Mouse (Mus musculus) hindbrain, embryonic 12.5 days (tissue): ENCODE results near the gene Sema5a. TPM values are rescaled to one million over a fixed set of nuclear protein-coding genes. Genes with fewer than 3 reads are reported as not detected.

ENCODE experiments used
- ATAC-seq: fragments of 200-750 bp; cut with Nextera tagmentation; 2 replicates; pipeline ENCODE4 v1.8.0; 2017; ENCODE audit warnings: moderate TSS enrichment; ENCODE audit not compliant: low FRiP score
- H3K27ac ChIP-seq: fragments of 300-500 bp; sonication (generic); 2 replicates; pipeline ENCODE4 v1.5.1; 2016; ENCODE audit warnings: mild to moderate bottlenecking
- H3K27me3 ChIP-seq: fragments of 300-500 bp; sonication (generic); 2 replicates; pipeline ENCODE4 v1.6.1; 2016; ENCODE audit warnings: mild to moderate bottlenecking
- H3K36me3 ChIP-seq: fragments of 300-500 bp; sonication (generic); 2 replicates; pipeline ENCODE4 v1.6.1; 2016; ENCODE audit warnings: mild to moderate bottlenecking
- H3K4me1 ChIP-seq: fragments of 300-500 bp; sonication (generic); 2 replicates; pipeline ENCODE4 v1.6.1; 2016
- H3K4me2 ChIP-seq: fragments of 300-500 bp; sonication (generic); replicated peaks from 2 replicates; pipeline ENCODE4 v1.6.1; 2016; ENCODE audit warnings: mild to moderate bottlenecking
- H3K4me3 ChIP-seq: fragments of 300-500 bp; sonication (generic); 2 replicates; pipeline ENCODE4 v1.5.1; 2016; ENCODE audit warnings: mild to moderate bottlenecking
- H3K9ac ChIP-seq: fragments of 300-500 bp; sonication (generic); 2 replicates; pipeline ENCODE4 v1.6.1; 2016; ENCODE audit warnings: mild to moderate bottlenecking, moderate library complexity
- H3K9me3 ChIP-seq: fragments of 300-500 bp; sonication (generic); replicated peaks from 2 replicates; pipeline ENCODE4 v1.6.1; 2016; ENCODE audit warnings: mild to moderate bottlenecking
- WGBS: fragments of 180-500 bp; shearing (Covaris S2); methylation state at CpG from one replicate; pipeline ENCODE4 v1.1.7; 2016; 5-methylcytosine and 5-hydroxymethylcytosine counted together
- polyA plus RNA-seq: library from polyadenylated mRNA; unstranded; fragments of >200 nt; fragmentation: Nextera tagmentation; extraction: Ambion mirVana; gene quantifications from 2 replicates; pipeline ENCODE4 v1.2.1, GENCODE M21; 2016

Gene Sema5a
- polyA plus RNA-seq, 1 experiment from 2014 or later: 11.2 TPM

- no peaks in the 10 kb centered on the region for H3K27me3 ChIP-seq
- H3K9me3 ChIP-seq: no peaks in the 10 kb centered on the region; the same call in 1 of the 2 replicates
- no peak overlapping the region for H3K9ac ChIP-seq
- ATAC-seq: no peak
- H3K36me3 ChIP-seq: no peaks in the 10 kb centered on the region
- no peak overlapping the region; the same call in 1 of the 2 replicates for H3K27ac ChIP-seq
- H3K4me3 ChIP-seq: no peak overlapping the region
- peaks cover 6% of the 10 kb centered on the region for H3K4me1 ChIP-seq
- H3K4me2 ChIP-seq: no peak overlapping the region
- WGBS: 55% methylated on average over 7 of the region's 7 CpGs
These were observed 13.3 kb downstream of the Sema5a start for GRCm38 (mm10) chr15:32257886-32258319.

GRCm38 (mm10) chr15:32259362-32260096, 14.9 kb downstream of the Sema5a start:
- WGBS: 75% methylated on average over 5 of the region's 5 CpGs
- ATAC-seq: no peak

GRCm38 (mm10) chr15:32260942-32261341, 16.3 kb downstream of the Sema5a start:
- Histone ChIP-seq H3K27me3 (no peaks in the 10 kb centered on the region), H3K27ac (no peak overlapping the region), H3K9ac (no peak overlapping the region), H3K4me1 (peaks cover 6% of the 10 kb centered on the region), H3K4me3 (no peak overlapping the region), H3K4me2 (no peak overlapping the region), H3K36me3 (no peaks in the 10 kb centered on the region), H3K9me3 (no peaks in the 10 kb centered on the region)
- 37% methylated on average over 5 of the region's 5 CpGs for WGBS
- no peak for ATAC-seq

More at GRCm38 (mm10) chr15:32259362-32260096, 14.9 kb downstream of the Sema5a start:
- H3K9me3 ChIP-seq: no peaks in the 10 kb centered on the region
- H3K27ac ChIP-seq: no peak overlapping the region
- no peak overlapping the region for H3K9ac ChIP-seq
- H3K4me3 ChIP-seq: no peak overlapping the region
- H3K36me3 ChIP-seq: no peaks in the 10 kb centered on the region
- peaks cover 6% of the 10 kb centered on the region for H3K4me1 ChIP-seq
- no peak overlapping the region for H3K4me2 ChIP-seq
- no peaks in the 10 kb centered on the region for H3K27me3 ChIP-seq

- Histone ChIP-seq H3K4me3 (no peak overlapping the region), H3K9me3 (no peaks in the 10 kb centered on the region), H3K9ac (no peak overlapping the region), H3K36me3 (no peaks in the 10 kb centered on the region), H3K27ac (no peak overlapping the region), H3K4me1 (peaks cover 6% of the 10 kb centered on the region), H3K4me2 (no peak overlapping the region), H3K27me3 (no peaks in the 10 kb centered on the region)
- WGBS: 61% methylated on average over 3 of the region's 3 CpGs
- ATAC-seq: no peak
These were observed 19.0 kb downstream of the Sema5a start for GRCm38 (mm10) chr15:32263651-32264050.

- no peaks in the 10 kb centered on the region for H3K27me3 ChIP-seq
- H3K36me3 ChIP-seq: no peaks in the 10 kb centered on the region
- H3K4me1 ChIP-seq: peaks cover 10% of the 10 kb centered on the region
- no peak overlapping the region for H3K4me2 ChIP-seq
- H3K4me3 ChIP-seq: no peak overlapping the region
- H3K27ac ChIP-seq: no peak overlapping the region
- no peak for ATAC-seq
- WGBS: 87% methylated on average over 7 of the region's 7 CpGs
- no peaks in the 10 kb centered on the region for H3K9me3 ChIP-seq
- no peak overlapping the region for H3K9ac ChIP-seq
These were observed 20.3 kb downstream of the Sema5a start for GRCm38 (mm10) chr15:32264822-32265377.

GRCm38 (mm10) chr15:32265378-32265934, 20.8 kb downstream of the Sema5a start:
- no peak; the same call in 1 of the 2 replicates for ATAC-seq
- Histone ChIP-seq H3K27me3 (no peaks in the 10 kb centered on the region), H3K9ac (no peak overlapping the region), H3K9me3 (no peaks in the 10 kb centered on the region), H3K4me2 (no peak overlapping the region), H3K4me1 (peaks cover 12% of the 10 kb centered on the region), H3K36me3 (no peaks in the 10 kb centered on the region), H3K4me3 (no peak overlapping the region), H3K27ac (no peak overlapping the region)
- 70% methylated on average over 9 of the region's 9 CpGs for WGBS

GRCm38 (mm10) chr15:32266122-32266820, 21.7 kb downstream of the Sema5a start:
- Histone ChIP-seq H3K36me3 (no peaks in the 10 kb centered on the region), H3K4me1 (peaks cover 5% of the 10 kb centered on the region), H3K27me3 (no peaks in the 10 kb centered on the region), H3K4me2 (no peak overlapping the region), H3K27ac (no peak overlapping the region; the same call in 1 of the 2 replicates), H3K9ac (no peak overlapping the region), H3K4me3 (no peak overlapping the region), H3K9me3 (no peaks in the 10 kb centered on the region)
- no peak for ATAC-seq
- WGBS: 86% methylated on average over 15 of the region's 15 CpGs

GRCm38 (mm10) chr15:32270106-32270505, 25.5 kb downstream of the Sema5a start:
- 64% methylated on average over 2 of the region's 2 CpGs for WGBS

GRCm38 (mm10) chr15:32273925-32274324, 29.3 kb downstream of the Sema5a start:
- H3K4me1 ChIP-seq: peaks cover 10% of the 10 kb centered on the region; the same call in 1 of the 2 replicates
- 90% methylated on average over 6 of the region's 6 CpGs for WGBS
- H3K36me3 ChIP-seq: no peaks in the 10 kb centered on the region
- ATAC-seq: no peak
- 0 out of 2 replicates have a peak, but pooled peaks cover 3% of the 10 kb centered on the region for H3K27me3 ChIP-seq
- no peak overlapping the region for H3K27ac ChIP-seq
- no peak overlapping the region for H3K4me2 ChIP-seq
- H3K9me3 ChIP-seq: no peaks in the 10 kb centered on the region
- no peak overlapping the region for H3K9ac ChIP-seq
- H3K4me3 ChIP-seq: no peak overlapping the region

More at GRCm38 (mm10) chr15:32270106-32270505, 25.5 kb downstream of the Sema5a start:
- H3K27ac ChIP-seq: no peak overlapping the region
- no peak overlapping the region for H3K4me3 ChIP-seq
- H3K36me3 ChIP-seq: no peaks in the 10 kb centered on the region
- no peak overlapping the region for H3K4me2 ChIP-seq
- no peaks in the 10 kb centered on the region for H3K9me3 ChIP-seq
- peaks cover 5% of the 10 kb centered on the region for H3K4me1 ChIP-seq
- H3K27me3 ChIP-seq: 0 out of 2 replicates have a peak, but pooled peaks cover 3% of the 10 kb centered on the region
- ATAC-seq: no peak
- H3K9ac ChIP-seq: no peak overlapping the region

- Histone ChIP-seq H3K9ac (no peak overlapping the region), H3K36me3 (no peaks in the 10 kb centered on the region), H3K27ac (no peak overlapping the region), H3K9me3 (no peaks in the 10 kb centered on the region), H3K4me3 (no peak overlapping the region), H3K4me2 (no peak overlapping the region), H3K27me3 (0 out of 2 replicates have a peak, but pooled peaks cover 3% of the 10 kb centered on the region), H3K4me1 (peaks cover 5% of the 10 kb centered on the region; the same call in 1 of the 2 replicates)
- ATAC-seq: no peak
- WGBS: 79% methylated on average over 5 of the region's 5 CpGs
These were observed 30.4 kb downstream of the Sema5a start for GRCm38 (mm10) chr15:32275020-32275419.

- Histone ChIP-seq H3K27ac (no peak overlapping the region), H3K9me3 (no peaks in the 10 kb centered on the region), H3K4me1 (peaks cover 5% of the 10 kb centered on the region; the same call in 1 of the 2 replicates), H3K27me3 (no peaks in the 10 kb centered on the region), H3K9ac (no peak overlapping the region), H3K36me3 (no peaks in the 10 kb centered on the region), H3K4me2 (no peak overlapping the region), H3K4me3 (no peak overlapping the region)
- WGBS: 31% methylated on average over 2 of the region's 2 CpGs
- 0 out of 2 replicates have a peak, but pooled peaks have one; percentile 38 for ATAC-seq
These were observed 34.0 kb downstream of the Sema5a start for GRCm38 (mm10) chr15:32278600-32278999.

- ATAC-seq: no peak
- Histone ChIP-seq H3K4me2 (no peak overlapping the region), H3K4me3 (no peak overlapping the region), H3K4me1 (peaks cover 5% of the 10 kb centered on the region; the same call in 1 of the 2 replicates), H3K36me3 (no peaks in the 10 kb centered on the region), H3K27ac (no peak overlapping the region), H3K9ac (no peak overlapping the region), H3K27me3 (no peaks in the 10 kb centered on the region), H3K9me3 (no peaks in the 10 kb centered on the region)
- 90% methylated on average over 4 of the region's 4 CpGs for WGBS
These were observed 36.8 kb downstream of the Sema5a start for GRCm38 (mm10) chr15:32281374-32281773.
